Mouse (Mus musculus) frontal cortex, adult 2 months (tissue): ENCODE results near the gene Ttyh3. TPM values are rescaled to one million over a fixed set of nuclear protein-coding genes. Genes with fewer than 3 reads are reported as not detected.

Source experiments
- DNase-seq, 2 experiments: peaks; one replicate each; pipeline ENCODE4 v3.0.0; 2022; ENCODE audit warnings: low spot score in 1 of 2; ENCODE audit errors: extremely low spot score in 1 of 2
- polyA plus RNA-seq: library from polyadenylated mRNA; depleted of rRNA; stranded (reverse); fragments of >200 nt; gene quantifications from 2 replicates; pipeline ENCODE4 v1.2.3, GENCODE M21; 2012

Ttyh3 gene
- polyA plus RNA-seq, 1 experiment: 137 TPM

- DNase-seq: no peak
Measured at GRCm38 (mm10) chr5:140611611-140612185, 37.1 kb downstream of the Ttyh3 start.

- DNase-seq: no peak
Measured at GRCm38 (mm10) chr5:140611021-140611583, 37.7 kb downstream of the Ttyh3 start.

- DNase-seq: no peak
Measured at GRCm38 (mm10) chr5:140610273-140611011, 38.4 kb downstream of the Ttyh3 start.

GRCm38 (mm10) chr5:140609511-140610272 lies 39.1 kb downstream of the Ttyh3 start:
- peak in 1 of 2 experiments; percentile 56 for DNase-seq

GRCm38 (mm10) chr5:140608634-140609015 lies 40.2 kb downstream of the Ttyh3 start:
- DNase-seq: no peak

GRCm38 (mm10) chr5:140607836-140608633 lies 40.8 kb downstream of the Ttyh3 start:
- DNase-seq: no peak

GRCm38 (mm10) chr5:140607001-140607835 lies 41.6 kb downstream of the Ttyh3 start, which contains the start of gene Lfng:
Gene Lfng (plus strand): TSS chr5:140607320.
- peak; percentile 49 to 76 for DNase-seq

GRCm38 (mm10) chr5:140606386-140606785 lies 42.4 kb downstream of the Ttyh3 start:
- DNase-seq: no peak

- no peak for DNase-seq
Measured at GRCm38 (mm10) chr5:140605228-140605627, 43.6 kb downstream of the Ttyh3 start.

GRCm38 (mm10) chr5:140604386-140604785 lies 44.4 kb downstream of the Ttyh3 start:
- no peak for DNase-seq

- no peak for DNase-seq
Measured at GRCm38 (mm10) chr5:140602540-140602939, 46.3 kb downstream of the Ttyh3 start.

GRCm38 (mm10) chr5:140601712-140602111 lies 47.1 kb downstream of the Ttyh3 start:
- DNase-seq: no peak

GRCm38 (mm10) chr5:140599939-140600338 lies 48.9 kb downstream of the Ttyh3 start:
- DNase-seq: no peak

- no peak for DNase-seq
Measured at GRCm38 (mm10) chr5:140597787-140598186, 51.0 kb downstream of the Ttyh3 start.

GRCm38 (mm10) chr5:140596927-140597588 lies 51.8 kb downstream of the Ttyh3 start:
- no peak for DNase-seq

GRCm38 (mm10) chr5:140596426-140596825 lies 52.4 kb downstream of the Ttyh3 start:
- DNase-seq: no peak

GRCm38 (mm10) chr5:140594846-140595245 lies 54.0 kb downstream of the Ttyh3 start:
- no peak for DNase-seq

GRCm38 (mm10) chr5:140589082-140589774 lies 59.6 kb downstream of the Ttyh3 start:
- DNase-seq: no peak
